In genomic region chr8:46419402-46419801, GRCm38 (mm10) we compare ENCODE assay signal across 18 mouse cellular contexts.
"Had no signal": no experiment of that assay in that cellular context is flagged by ENCODE, and none has a peak within 500 bp of the region (broad histone marks: within the 10 kb centered on the region; RNA-seq: fewer than 3 reads in every experiment).

No protein-coding gene starts in this region.

- DNase-seq: kidney, adult 8-10 months; kidney, postnatal 10 days; kidney, postnatal 36 days; layer of hippocampus, postnatal 36 days; left cerebral cortex, postnatal 4 days; liver, postnatal 0 days; lung, embryonic 14.5 days; lung, postnatal 10 days; lung, postnatal 36 days; thymus, adult 18-20 months; thymus, postnatal 36 days had no signal

- ATAC-seq: liver, postnatal 0 days; midbrain, embryonic 16.5 days had no signal

- H3K27ac ChIP-seq: kidney, embryonic 15.5 days; left cerebral cortex, adult 2 months; limb, embryonic 12.5 days; limb, embryonic 15.5 days; liver, embryonic 14.5 days; midbrain, embryonic 12.5 days had no signal

- H3K4me3 ChIP-seq: kidney, embryonic 15.5 days; left cerebral cortex, adult 2 months; limb, embryonic 12.5 days; limb, embryonic 15.5 days; midbrain, embryonic 12.5 days had no signal
